Mouse (Mus musculus): ENCODE data around the gene Zfp872. TPM values are rescaled to one million over a fixed set of nuclear protein-coding genes. Genes with fewer than 3 reads are reported as not detected.
"Not testable (repeated sequence)": the region's sequence is repeated elsewhere in the genome, so short reads cannot be mapped to it uniquely, and the experiment has no call there.

The Zfp872 gene
- 0.13 and 0.32 TPM in 2 replicates for polyA plus RNA-seq (2014; fragmentation: Nextera tagmentation; extraction: Ambion mirVana)

GRCm38 (mm10) chr9:22188025-22188611, at the start of gene Zfp872:
Gene Zfp872 (plus strand): TSS chr9:22188090.
- Histone ChIP-seq H3K9ac (ENCODE audit: low read depth, low read length) (peak within 1 kb of the TSS; percentile 44), H3K27me3 (ENCODE audit: control insufficient read depth, insufficient read depth, low read length) (no peaks in the 10 kb centered on the region), H3K4me2 (replicated peaks; ENCODE audit: low read depth, low read length) (peak within 1 kb of the TSS; percentile 55), H3K9me3 (ENCODE audit: control insufficient read depth, low read length) (peaks cover 14% of the 10 kb centered on the region; the same call in 1 of the 2 replicates), H3K36me3 (ENCODE audit: control insufficient read depth, insufficient read depth, low read length) (no peaks in the 10 kb centered on the region), H3K4me3 (ENCODE audit: low read length) (peak within 1 kb of the TSS; percentile 33), H3K27ac (ENCODE audit: low read depth, low read length) (no peak within 1 kb of the TSS), H3K4me1 (ENCODE audit: control insufficient read depth, insufficient read depth, low read length) (no peaks in the 10 kb centered on the region)
- peak; percentile 89 for ATAC-seq (ENCODE audit: low FRiP score, low TSS enrichment)
- WGBS = 18% methylated on average over 42 of the region's 43 CpGs

- Histone ChIP-seq H3K4me1 (ENCODE audit: control insufficient read depth, insufficient read depth, low read length) (no peaks in the 10 kb centered on the region), H3K27me3 (ENCODE audit: control insufficient read depth, insufficient read depth, low read length) (no peaks in the 10 kb centered on the region), H3K27ac (ENCODE audit: low read depth, low read length) (no peak overlapping the region), H3K9me3 (ENCODE audit: control insufficient read depth, low read length) (no peaks in the 10 kb centered on the region), H3K4me2 (replicated peaks; ENCODE audit: low read depth, low read length) (no peak overlapping the region), H3K9ac (ENCODE audit: low read depth, low read length) (no peak overlapping the region), H3K4me3 (ENCODE audit: low read length) (no peak overlapping the region), H3K36me3 (ENCODE audit: control insufficient read depth, insufficient read depth, low read length) (no peaks in the 10 kb centered on the region)
- no peak for ATAC-seq (ENCODE audit: low FRiP score, low TSS enrichment)
- 31% methylated on average over 2 of the region's 2 CpGs for WGBS
These were observed 49.4 kb upstream of the Zfp872 start for GRCm38 (mm10) chr9:22138480-22138879.

GRCm38 (mm10) chr9:22139746-22140145, 48.1 kb upstream of the Zfp872 start:
- H3K27me3 ChIP-seq (ENCODE audit: control insufficient read depth, insufficient read depth, low read length) = no peaks in the 10 kb centered on the region
- 91% methylated on average over 5 of the region's 5 CpGs for WGBS
- no peaks in the 10 kb centered on the region for H3K36me3 ChIP-seq (ENCODE audit: control insufficient read depth, insufficient read depth, low read length)
- H3K27ac ChIP-seq (ENCODE audit: low read depth, low read length) = no peak overlapping the region
- no peak for ATAC-seq (ENCODE audit: low FRiP score, low TSS enrichment)
- H3K9ac ChIP-seq (ENCODE audit: low read depth, low read length) = no peak overlapping the region
- H3K4me3 ChIP-seq (ENCODE audit: low read length) = no peak overlapping the region
- no peaks in the 10 kb centered on the region for H3K9me3 ChIP-seq (ENCODE audit: control insufficient read depth, low read length)
- no peaks in the 10 kb centered on the region for H3K4me1 ChIP-seq (ENCODE audit: control insufficient read depth, insufficient read depth, low read length)
- H3K4me2 ChIP-seq (replicated peaks; ENCODE audit: low read depth, low read length) = no peak overlapping the region

- WGBS = 54% methylated on average over 17 of the region's 17 CpGs
- ATAC-seq (ENCODE audit: low FRiP score, low TSS enrichment) = 0 out of 2 replicates have a peak, but pooled peaks have one; percentile 66
- Histone ChIP-seq H3K9me3 (ENCODE audit: control insufficient read depth, low read length) (peaks cover 6% of the 10 kb centered on the region), H3K4me2 (replicated peaks; ENCODE audit: low read depth, low read length) (no peak overlapping the region), H3K27ac (ENCODE audit: low read depth, low read length) (no peak overlapping the region), H3K4me1 (ENCODE audit: control insufficient read depth, insufficient read depth, low read length) (no peaks in the 10 kb centered on the region), H3K27me3 (ENCODE audit: control insufficient read depth, insufficient read depth, low read length) (no peaks in the 10 kb centered on the region), H3K4me3 (ENCODE audit: low read length) (no peak overlapping the region), H3K36me3 (ENCODE audit: control insufficient read depth, insufficient read depth, low read length) (no peaks in the 10 kb centered on the region), H3K9ac (ENCODE audit: low read depth, low read length) (no peak overlapping the region)
These were observed 44.5 kb upstream of the Zfp872 start for GRCm38 (mm10) chr9:22143108-22144037.

GRCm38 (mm10) chr9:22144304-22144965, 43.5 kb upstream of the Zfp872 start:
- Histone ChIP-seq H3K9me3 (ENCODE audit: control insufficient read depth, low read length) (peaks cover 6% of the 10 kb centered on the region), H3K27me3 (ENCODE audit: control insufficient read depth, insufficient read depth, low read length) (no peaks in the 10 kb centered on the region), H3K4me3 (ENCODE audit: low read length) (no peak overlapping the region), H3K4me1 (ENCODE audit: control insufficient read depth, insufficient read depth, low read length) (no peaks in the 10 kb centered on the region), H3K4me2 (replicated peaks; ENCODE audit: low read depth, low read length) (no peak overlapping the region), H3K27ac (ENCODE audit: low read depth, low read length) (no peak overlapping the region), H3K36me3 (ENCODE audit: control insufficient read depth, insufficient read depth, low read length) (no peaks in the 10 kb centered on the region), H3K9ac (ENCODE audit: low read depth, low read length) (no peak overlapping the region)
- 86% methylated on average over 7 of the region's 8 CpGs for WGBS
- no peak for ATAC-seq (ENCODE audit: low FRiP score, low TSS enrichment)

GRCm38 (mm10) chr9:22149426-22150248, 38.3 kb upstream of the Zfp872 start:
- H3K27ac ChIP-seq (ENCODE audit: low read depth, low read length) = no peak overlapping the region
- no peak overlapping the region for H3K4me3 ChIP-seq (ENCODE audit: low read length)
- H3K27me3 ChIP-seq (ENCODE audit: control insufficient read depth, insufficient read depth, low read length) = no peaks in the 10 kb centered on the region
- H3K4me2 ChIP-seq (replicated peaks; ENCODE audit: low read depth, low read length) = no peak overlapping the region
- peaks cover 6% of the 10 kb centered on the region for H3K9me3 ChIP-seq (ENCODE audit: control insufficient read depth, low read length)
- no peaks in the 10 kb centered on the region for H3K36me3 ChIP-seq (ENCODE audit: control insufficient read depth, insufficient read depth, low read length)
- no peak for ATAC-seq (ENCODE audit: low FRiP score, low TSS enrichment)
- H3K4me1 ChIP-seq (ENCODE audit: control insufficient read depth, insufficient read depth, low read length) = no peaks in the 10 kb centered on the region
- 78% methylated on average over 20 of the region's 20 CpGs for WGBS
- no peak overlapping the region for H3K9ac ChIP-seq (ENCODE audit: low read depth, low read length)

GRCm38 (mm10) chr9:22150249-22150693, 37.6 kb upstream of the Zfp872 start:
- not testable (repeated sequence) for H3K4me3 ChIP-seq (ENCODE audit: low read length); H3K4me2 ChIP-seq (replicated peaks; ENCODE audit: low read depth, low read length); H3K4me1 ChIP-seq (ENCODE audit: control insufficient read depth, insufficient read depth, low read length); H3K9ac ChIP-seq (ENCODE audit: low read depth, low read length); ATAC-seq (ENCODE audit: low FRiP score, low TSS enrichment); H3K36me3 ChIP-seq (ENCODE audit: control insufficient read depth, insufficient read depth, low read length); H3K27ac ChIP-seq (ENCODE audit: low read depth, low read length); H3K27me3 ChIP-seq (ENCODE audit: control insufficient read depth, insufficient read depth, low read length); H3K9me3 ChIP-seq (ENCODE audit: control insufficient read depth, low read length)
- 90% methylated on average over 7 of the region's 7 CpGs for WGBS

GRCm38 (mm10) chr9:22150946-22151345, 36.9 kb upstream of the Zfp872 start:
- Histone ChIP-seq H3K36me3 (ENCODE audit: control insufficient read depth, insufficient read depth, low read length) (no peaks in the 10 kb centered on the region), H3K4me3 (ENCODE audit: low read length) (no peak overlapping the region), H3K4me1 (ENCODE audit: control insufficient read depth, insufficient read depth, low read length) (no peaks in the 10 kb centered on the region), H3K9ac (ENCODE audit: low read depth, low read length) (no peak overlapping the region), H3K27ac (ENCODE audit: low read depth, low read length) (no peak overlapping the region), H3K9me3 (ENCODE audit: control insufficient read depth, low read length) (peaks cover 6% of the 10 kb centered on the region), H3K27me3 (ENCODE audit: control insufficient read depth, insufficient read depth, low read length) (no peaks in the 10 kb centered on the region), H3K4me2 (replicated peaks; ENCODE audit: low read depth, low read length) (no peak overlapping the region)
- no peak for ATAC-seq (ENCODE audit: low FRiP score, low TSS enrichment)
- WGBS = 84% methylated on average over 2 of the region's 2 CpGs
